Mouse (Mus musculus) MEL (cell line): ENCODE results near the gene Inpp5a. TPM values are rescaled to one million over a fixed set of nuclear protein-coding genes. Genes with fewer than 3 reads are reported as not detected.

Source experiments
- DNase-seq: peaks from one replicate; pipeline ENCODE4 v3.0.0; 2011; ENCODE audit warnings: low read depth, low spot score
- H3K27ac ChIP-seq: 2 replicates; pipeline ENCODE4 v1.5.1; 2012; ENCODE audit warnings: low read depth, mild to moderate bottlenecking, control low read depth, low read length, moderate library complexity; ENCODE audit not compliant: control insufficient read depth
- H3K27me3 ChIP-seq, 2 experiments: fragments of 150-350 bp in 1 of 2; sonication (generic) in 1 of 2; 2 replicates each; pipeline ENCODE4 v1.6.1; 2012; ENCODE audit warnings: low read length in 2 of 2, mild to moderate bottlenecking in 2 of 2, improper control_type of control experiment in 1 of 2, moderate library complexity in 1 of 2; ENCODE audit not compliant: insufficient read depth in 2 of 2, control insufficient read depth in 1 of 2
- H3K36me3 ChIP-seq, 2 experiments: 2 replicates each; pipeline ENCODE4 v1.6.1; 2012 to 2014; ENCODE audit warnings: low read length in 2 of 2, improper control_type of control experiment in 1 of 2, inconsistent platforms in 1 of 2, mild to moderate bottlenecking in 1 of 2; ENCODE audit not compliant: insufficient read depth in 2 of 2, control insufficient read depth in 1 of 2
- H3K4me1 ChIP-seq, 2 experiments: fragments of 150-350 bp in 1 of 2; sonication (generic) in 1 of 2; 2 replicates each; pipeline ENCODE4 v1.6.1; 2012; ENCODE audit warnings: low read length in 2 of 2, improper control_type of control experiment in 1 of 2, mild to moderate bottlenecking in 1 of 2; ENCODE audit not compliant: insufficient read depth in 2 of 2, control insufficient read depth in 1 of 2
- H3K4me3 ChIP-seq, 2 experiments: fragments of 150-350 bp in 1 of 2; sonication (generic) in 1 of 2; 2 replicates each; pipeline ENCODE4 v1.5.1; 2012; ENCODE audit warnings: low read depth in 2 of 2, low read length in 2 of 2, mild to moderate bottlenecking in 2 of 2, moderate library complexity in 2 of 2, control low read depth in 1 of 2, improper control_type of control experiment in 1 of 2; ENCODE audit not compliant: control insufficient read depth in 1 of 2, insufficient read depth in 1 of 2
- H3K79me2 ChIP-seq: 2 replicates; pipeline ENCODE4 v1.6.1; 2012; ENCODE audit warnings: mild to moderate bottlenecking, low read length, moderate library complexity; ENCODE audit not compliant: control insufficient read depth, poor library complexity, insufficient read depth
- H3K9ac ChIP-seq: 2 replicates; pipeline ENCODE4 v1.6.1; 2012; ENCODE audit warnings: low read depth, mild to moderate bottlenecking, control low read depth, low read length, moderate library complexity; ENCODE audit not compliant: control insufficient read depth, poor library complexity, severe bottlenecking
- H3K9me3 ChIP-seq: fragments of 150-350 bp; sonication (generic); replicated peaks from 2 replicates; pipeline ENCODE4 v1.6.1; 2012; ENCODE audit warnings: mild to moderate bottlenecking, low read length, improper control_type of control experiment, moderate library complexity; ENCODE audit not compliant: insufficient read depth
- CHD2 ChIP-seq: IDR thresholded peaks from 2 replicates; pipeline ENCODE4 v1.6.1; 2011; ENCODE audit warnings: low read length, improper control_type of control experiment
- CTCF ChIP-seq, 3 experiments: IDR thresholded peaks in 2 of 3; conservative IDR thresholded peaks in 1 of 3; 2 replicates each; pipeline ENCODE4 v1.5.1; 2011 to 2012; ENCODE audit warnings: low read length in 3 of 3, low read depth in 2 of 3, mild to moderate bottlenecking in 2 of 3, improper control_type of control experiment in 1 of 3, inconsistent platforms in 1 of 3, mixed read lengths in 1 of 3, moderate library complexity in 1 of 3; ENCODE audit not compliant: control insufficient read depth in 1 of 3, insufficient read depth in 1 of 3, poor library complexity in 1 of 3, severe bottlenecking in 1 of 3
- E2F4 ChIP-seq: IDR thresholded peaks from 2 replicates; pipeline ENCODE4 v1.6.1; 2011; ENCODE audit warnings: low read depth, low read length, improper control_type of control experiment, borderline replicate concordance
- ELF1 ChIP-seq: IDR thresholded peaks from 2 replicates; pipeline ENCODE4 v1.6.1; 2014; ENCODE audit warnings: low read depth, mild to moderate bottlenecking, inconsistent platforms, low read length, improper control_type of control experiment, moderate library complexity
- EP300 ChIP-seq, 2 experiments: IDR thresholded peaks; 2 replicates each; pipeline ENCODE4 v1.6.1; 2011; ENCODE audit warnings: improper control_type of control experiment in 2 of 2, low read length in 2 of 2, low read depth in 1 of 2, mild to moderate bottlenecking in 1 of 2
- ETS1 ChIP-seq: IDR thresholded peaks from 2 replicates; pipeline ENCODE4 v1.6.1; 2012; ENCODE audit warnings: low read depth, mild to moderate bottlenecking, inconsistent platforms, low read length, improper control_type of control experiment, moderate library complexity
- GABPA ChIP-seq: IDR thresholded peaks from 2 replicates; pipeline ENCODE4 v1.6.1; 2012; ENCODE audit warnings: low read depth, mild to moderate bottlenecking, inconsistent platforms, low read length, improper control_type of control experiment, moderate library complexity
- GATA1 ChIP-seq: IDR thresholded peaks from 2 replicates; pipeline ENCODE4 v1.6.1; 2011; ENCODE audit warnings: low read depth, low read length, improper control_type of control experiment
- HCFC1 ChIP-seq: IDR thresholded peaks from 2 replicates; pipeline ENCODE4 v1.6.1; 2012; ENCODE audit warnings: low read depth, mild to moderate bottlenecking, inconsistent platforms, low read length, improper control_type of control experiment, moderate library complexity
- JUND ChIP-seq: IDR thresholded peaks from 2 replicates; pipeline ENCODE4 v1.6.1; 2011; ENCODE audit warnings: low read depth, mild to moderate bottlenecking, improper control_type of control experiment, low read length
- MAFK ChIP-seq: IDR thresholded peaks from 2 replicates; pipeline ENCODE4 v1.6.1; 2011; ENCODE audit warnings: low read depth, mild to moderate bottlenecking, low read length, improper control_type of control experiment, borderline replicate concordance
- MAX ChIP-seq: IDR thresholded peaks from 2 replicates; pipeline ENCODE4 v1.6.1; 2011; ENCODE audit warnings: low read length, improper control_type of control experiment
- MAZ ChIP-seq: IDR thresholded peaks from 2 replicates; pipeline ENCODE4 v1.6.1; 2012; ENCODE audit warnings: low read depth, mild to moderate bottlenecking, inconsistent platforms, low read length, improper control_type of control experiment
- MEF2A ChIP-seq: IDR thresholded peaks from 2 replicates; pipeline ENCODE4 v1.6.1; 2014; ENCODE audit warnings: low read depth, mild to moderate bottlenecking, inconsistent platforms, low read length, improper control_type of control experiment; ENCODE audit not compliant: poor library complexity, insufficient replicate concordance, severe bottlenecking; ENCODE audit errors: extremely low read depth
- MXI1 ChIP-seq: IDR thresholded peaks from 2 replicates; pipeline ENCODE4 v1.6.1; 2011; ENCODE audit warnings: mild to moderate bottlenecking, low read depth, low read length, improper control_type of control experiment
- MYC ChIP-seq: IDR thresholded peaks from 2 replicates; pipeline ENCODE4 v1.6.1; 2011; ENCODE audit warnings: low read depth, mild to moderate bottlenecking, low read length, improper control_type of control experiment, moderate library complexity
- NELFE ChIP-seq: IDR thresholded peaks from 2 replicates; pipeline ENCODE4 v1.6.1; 2011; ENCODE audit warnings: low read depth, low read length, improper control_type of control experiment
- POLR2AphosphoS2 ChIP-seq: IDR thresholded peaks from 2 replicates; pipeline ENCODE4 v1.6.1; 2011; ENCODE audit warnings: low read length, improper control_type of control experiment
- POLR2AphosphoS5 ChIP-seq: IDR thresholded peaks from 2 replicates; pipeline ENCODE4 v1.6.1; 2012; ENCODE audit warnings: low read depth, borderline replicate concordance, mild to moderate bottlenecking, inconsistent platforms, low read length, moderate library complexity, mixed read lengths
- SIN3A ChIP-seq: IDR thresholded peaks from 2 replicates; pipeline ENCODE4 v1.6.1; 2012; ENCODE audit warnings: low read length, improper control_type of control experiment, inconsistent platforms
- SMC3 ChIP-seq: IDR thresholded peaks from 2 replicates; pipeline ENCODE4 v1.6.1; 2011; ENCODE audit warnings: low read depth, low read length, improper control_type of control experiment
- TBP ChIP-seq: IDR thresholded peaks from 2 replicates; pipeline ENCODE4 v1.8.0; 2011; ENCODE audit warnings: low read depth, low read length, improper control_type of control experiment
- UBTF ChIP-seq: IDR thresholded peaks from 2 replicates; pipeline ENCODE4 v1.6.1; 2012; ENCODE audit warnings: low read depth, mild to moderate bottlenecking, inconsistent platforms, low read length, improper control_type of control experiment, moderate library complexity, borderline replicate concordance; ENCODE audit not compliant: insufficient read depth
- USF1 ChIP-seq: IDR thresholded peaks from 2 replicates; pipeline ENCODE4 v1.6.1; 2014; ENCODE audit warnings: low read depth, mild to moderate bottlenecking, inconsistent platforms, low read length, improper control_type of control experiment, moderate library complexity
- USF2 ChIP-seq, 2 experiments: IDR thresholded peaks; 2 replicates each; pipeline ENCODE4 v1.6.1; 2011 to 2012; ENCODE audit warnings: improper control_type of control experiment in 2 of 2, low read length in 2 of 2, borderline replicate concordance in 1 of 2, inconsistent platforms in 1 of 2, low read depth in 1 of 2, mild to moderate bottlenecking in 1 of 2; ENCODE audit not compliant: insufficient read depth in 1 of 2
- ZKSCAN1 ChIP-seq: IDR thresholded peaks from 2 replicates; pipeline ENCODE4 v1.6.1; 2012; ENCODE audit warnings: low read depth, mild to moderate bottlenecking, inconsistent platforms, low read length, improper control_type of control experiment, moderate library complexity
- ZMIZ1 ChIP-seq: IDR thresholded peaks from 2 replicates; pipeline ENCODE4 v1.6.1; 2012; ENCODE audit warnings: low read depth, mild to moderate bottlenecking, inconsistent platforms, low read length, improper control_type of control experiment, moderate library complexity
- polyA plus RNA-seq, 2 experiments: library from polyadenylated mRNA; stranded (reverse) in 1 of 2; unstranded in 1 of 2; fragments of >175 nt in 1 of 2; fragments of >200 nt in 1 of 2; gene quantifications; 2 replicates each; pipeline versions ENCODE4 v1.2.1 to v1.2.4; 2012; ENCODE audit warnings: low replicate concordance in 2 of 2, low read depth in 1 of 2; ENCODE audit not compliant: insufficient read length in 2 of 2, insufficient read depth in 1 of 2, missing spikeins in 1 of 2
- total RNA-seq: library from RNA; depleted of rRNA; stranded (reverse); fragments of 300-350 nt; gene quantifications from 2 replicates; pipeline ENCODE4 v1.2.3, GENCODE M21; 2012

Inpp5a gene
- total and polyA plus RNA-seq, 3 experiments = 5.7 to 14.4 TPM; not detected in 1

- no peaks in the 10 kb centered on the region for H3K79me2 ChIP-seq
- DNase-seq = no peak
- TF ChIP-seq MAFK (no peak), MYC (no peak), SMC3 (peak; percentile 36), MXI1 (no peak), GABPA (no peak), HCFC1 (no peak), TBP (no peak), SIN3A (no peak), ZKSCAN1 (no peak), ETS1 (no peak), CHD2 (no peak), MEF2A (no peak), CTCF (IDR thresholded peaks at IDR 0.05 in 2 of 3, conservative IDR thresholded peaks at IDR 0.05 in 1 of 3; ENCODE audit: control insufficient read depth in 1 of 3, insufficient read depth in 1 of 3, low read depth in 2 of 3, low read length in 3 of 3, poor library complexity in 1 of 3, severe bottlenecking in 1 of 3) (peak in 2 of 3 experiments; percentile 9 to 35; a peak in 2 of 6 replicates), USF2 (IDR thresholded peaks at IDR 0.05; ENCODE audit: borderline replicate concordance in 1 of 2, insufficient read depth in 1 of 2, low read depth in 1 of 2, low read length in 2 of 2) (no peak)
- H3K4me3 ChIP-seq = no peak overlapping the region
- H3K27ac ChIP-seq = no peak overlapping the region
- H3K9ac ChIP-seq = no peak overlapping the region
- H3K36me3 ChIP-seq = no peaks in the 10 kb centered on the region
- no peaks in the 10 kb centered on the region for H3K9me3 ChIP-seq
- H3K4me1 ChIP-seq = no peaks in the 10 kb centered on the region; a peak in 1 of 4 replicates
- H3K27me3 ChIP-seq = no peaks in the 10 kb centered on the region
Measured at GRCm38 (mm10) chr7:139475896-139476295, 87.0 kb downstream of the Inpp5a start.

- no peaks in the 10 kb centered on the region for H3K36me3 ChIP-seq
- no peak for DNase-seq
Measured at GRCm38 (mm10) chr7:139476700-139477099, 87.8 kb downstream of the Inpp5a start.

GRCm38 (mm10) chr7:139477748-139478147 lies 88.8 kb downstream of the Inpp5a start:
- Histone ChIP-seq H3K9ac (no peak overlapping the region), H3K27ac (no peak overlapping the region), H3K4me1 (no peaks in the 10 kb centered on the region; a peak in 1 of 4 replicates), H3K36me3 (no peaks in the 10 kb centered on the region), H3K27me3 (no peaks in the 10 kb centered on the region), H3K79me2 (no peaks in the 10 kb centered on the region), H3K4me3 (no peak overlapping the region), H3K9me3 (no peaks in the 10 kb centered on the region)
- DNase-seq = no peak
- TF ChIP-seq GABPA (no peak), ELF1 (no peak), SMC3 (no peak), POLR2AphosphoS2 (no peak), JUND (no peak), ZKSCAN1 (no peak), MAZ (no peak), ZMIZ1 (no peak), UBTF (no peak), E2F4 (no peak), MAX (no peak), EP300 (IDR thresholded peaks at IDR 0.05; ENCODE audit: low read depth in 1 of 2, low read length in 2 of 2) (no peak), SIN3A (no peak), NELFE (no peak), GATA1 (no peak), MEF2A (no peak), POLR2AphosphoS5 (no peak)

More at GRCm38 (mm10) chr7:139476700-139477099, 87.8 kb downstream of the Inpp5a start:
- Histone ChIP-seq H3K27me3 (no peaks in the 10 kb centered on the region), H3K9ac (no peak overlapping the region), H3K27ac (no peak overlapping the region), H3K4me1 (no peaks in the 10 kb centered on the region; a peak in 1 of 4 replicates), H3K9me3 (no peaks in the 10 kb centered on the region), H3K79me2 (no peaks in the 10 kb centered on the region), H3K4me3 (no peak overlapping the region)
- TF ChIP-seq USF1 = no peak
